Mouse (Mus musculus) spleen, embryonic (tissue): ENCODE measurements around the gene Reps2.

ENCODE experiments used
- CTCF ChIA-PET: fragments of 350-600 bp; sonication (Branson Sonifier 250); formaldehyde crosslinking; loops from one replicate; lab custom pipeline; 2022; lab: Charles Lee

Reps2 gene

GRCm38 (mm10) chrX:162643091-162643788 is at the start of gene Reps2:
Gene Reps2 (minus strand): TSS chrX:162643649.
- CTCF ChIA-PET = no interaction called here

DNA sequence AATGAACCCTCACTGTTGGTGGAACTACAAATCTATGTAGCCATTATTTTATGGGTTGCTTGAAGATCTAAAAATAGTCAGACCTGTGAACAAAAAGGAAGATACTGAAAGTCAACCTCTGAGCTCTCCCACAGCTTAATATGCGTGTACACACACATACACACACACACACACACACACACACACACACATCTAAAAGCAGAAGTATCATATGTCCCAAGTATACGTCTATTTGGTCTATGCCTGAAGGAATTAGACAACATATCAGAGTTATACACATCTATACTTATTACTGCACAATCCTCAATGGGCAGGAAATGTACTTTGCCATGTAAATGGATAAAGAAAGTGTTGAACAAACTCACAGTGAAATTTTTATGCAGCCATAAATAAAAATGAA is 47.8 kb upstream of the Reps2 start:
- CTCF ChIA-PET = no interaction called here

DNA sequence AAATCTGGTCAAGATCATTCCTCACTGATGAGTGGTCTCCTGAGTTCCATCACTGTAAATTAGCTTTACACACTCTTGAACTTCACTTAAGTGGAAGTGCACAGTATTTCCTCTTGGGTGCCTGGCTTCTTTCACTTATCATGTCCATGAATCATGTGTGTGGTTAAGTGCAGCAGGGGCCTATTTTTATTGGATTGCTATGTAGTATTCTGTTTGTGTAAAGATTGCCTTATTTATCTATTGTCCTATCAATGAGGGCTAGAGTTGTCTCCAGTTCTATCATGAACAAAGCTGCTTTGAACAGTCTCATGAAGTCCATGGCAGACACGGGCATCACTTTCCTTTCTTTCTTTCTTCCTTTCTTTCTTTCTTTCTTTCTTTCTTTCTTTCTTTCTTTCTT is 41.9 kb upstream of the Reps2 start:
- CTCF ChIA-PET = no interaction called here

DNA sequence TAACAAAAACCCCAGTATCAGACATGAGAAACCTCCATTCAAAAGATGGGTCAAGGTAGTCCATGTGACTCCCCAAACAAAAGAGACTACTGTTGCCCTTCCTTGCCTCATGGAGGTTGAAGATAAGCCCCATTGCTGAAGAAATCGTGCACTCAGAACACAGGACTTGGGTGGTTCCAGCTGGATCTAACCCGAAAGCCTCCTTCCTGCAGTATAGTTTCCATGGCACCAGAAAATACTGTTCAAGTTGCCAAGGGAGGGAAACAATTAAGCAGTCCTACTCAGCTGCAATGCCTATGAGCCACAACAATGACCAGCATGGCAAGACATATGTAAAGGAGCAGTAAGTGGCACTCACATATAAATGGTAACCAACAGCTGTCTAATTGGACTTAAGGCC is 36.1 kb upstream of the Reps2 start:
- CTCF ChIA-PET = no interaction called here

- CTCF ChIA-PET = no interaction called here
Observed at GRCm38 (mm10) chrX:162678820-162679219, 35.4 kb upstream of the Reps2 start.

DNA sequence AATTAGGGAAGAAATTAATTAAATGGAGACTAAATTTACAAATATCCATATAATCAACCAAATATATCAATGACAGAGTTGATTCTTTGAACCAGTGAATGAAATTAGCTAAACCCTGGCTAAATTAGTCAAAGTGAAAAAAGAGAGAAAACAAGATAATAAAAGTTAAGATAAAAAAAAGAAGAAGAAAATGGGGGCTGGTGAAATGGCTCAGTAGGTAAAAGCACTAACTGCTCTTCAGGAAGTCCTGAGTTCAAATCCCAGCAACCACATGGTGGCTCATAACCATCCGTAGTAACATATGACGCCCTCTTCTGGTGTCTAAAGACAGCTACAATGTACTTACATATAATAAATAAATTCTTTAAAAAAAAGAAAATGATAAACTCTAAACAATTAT is 22.7 kb upstream of the Reps2 start:
- CTCF ChIA-PET = no interaction called here

GRCm38 (mm10) chrX:162660182-162660581 is 16.7 kb upstream of the Reps2 start:
- CTCF ChIA-PET = no interaction called here

GRCm38 (mm10) chrX:162653518-162653917 is 10.1 kb upstream of the Reps2 start:
- CTCF ChIA-PET = no interaction called here

- CTCF ChIA-PET = no interaction called here
Observed at GRCm38 (mm10) chrX:162652445-162652844, 9.0 kb upstream of the Reps2 start.

DNA sequence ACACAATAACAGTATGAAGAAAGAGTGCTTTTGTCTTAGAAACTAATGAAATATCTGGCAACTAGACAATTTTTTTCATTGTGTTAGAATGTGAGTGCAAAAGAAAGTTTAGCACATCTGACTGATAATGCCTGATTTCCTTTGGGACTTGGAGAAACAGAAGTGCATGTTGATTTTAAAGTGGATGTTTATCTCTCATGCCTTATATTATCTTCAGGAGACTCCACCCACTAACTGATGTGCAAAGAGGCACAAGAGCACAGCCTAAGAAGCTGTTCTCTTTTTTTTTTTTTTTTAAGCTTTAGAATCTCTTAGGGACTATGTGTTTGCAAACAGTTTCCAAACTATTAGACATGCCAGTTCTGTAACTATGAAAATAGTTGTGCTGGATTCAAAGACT is 7.7 kb upstream of the Reps2 start:
- CTCF ChIA-PET = no interaction called here

DNA sequence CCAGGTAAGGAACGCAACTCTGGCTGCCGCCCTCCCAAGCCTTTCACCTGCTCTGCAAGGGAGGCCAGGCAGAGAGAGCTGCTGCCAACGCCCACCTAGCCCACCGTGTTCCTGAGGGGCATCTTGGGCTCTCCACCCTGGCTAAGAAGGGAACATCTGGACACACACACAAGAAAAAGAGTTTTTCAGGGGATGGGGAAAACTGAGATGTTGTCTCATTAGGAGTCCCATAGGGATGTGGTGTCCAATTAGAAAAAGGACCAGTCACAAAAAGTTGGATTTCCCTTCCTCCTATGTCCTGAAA is 292 bp upstream of the Reps2 start:
- CTCF ChIA-PET = no interaction called here

DNA sequence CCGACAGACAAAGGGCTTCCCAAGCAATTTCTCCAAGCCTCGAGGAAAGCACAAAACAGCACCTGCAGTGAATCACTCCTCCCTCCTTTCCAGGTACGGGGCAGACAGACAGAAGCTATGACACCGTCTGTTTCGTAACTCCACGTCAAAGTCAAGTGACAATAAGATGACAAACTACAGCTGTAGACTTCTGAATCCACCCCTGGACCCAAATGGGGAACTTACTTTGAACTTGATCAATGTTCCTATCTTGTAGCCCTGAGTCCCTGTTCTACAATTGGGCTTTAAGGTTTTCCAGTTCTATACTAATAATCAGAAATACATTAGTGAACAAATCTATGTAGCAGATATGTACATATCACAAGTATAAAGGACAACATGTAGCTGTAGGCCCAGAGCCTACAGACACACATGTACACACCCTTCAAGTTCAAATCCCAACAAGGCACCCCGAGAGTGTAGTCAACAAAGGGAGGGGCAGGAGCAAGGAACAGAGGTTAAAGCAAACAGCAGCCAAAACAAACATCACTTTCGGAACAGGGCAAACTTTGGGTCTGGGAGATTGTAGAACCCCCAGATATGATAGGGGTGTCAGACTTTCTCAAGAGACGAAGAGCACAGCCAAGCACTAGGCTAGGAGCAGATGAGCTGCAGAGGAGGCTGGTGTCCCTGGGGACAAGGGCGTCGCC is 903 bp downstream of the Reps2 start:
- CTCF ChIA-PET = no interaction called here

DNA sequence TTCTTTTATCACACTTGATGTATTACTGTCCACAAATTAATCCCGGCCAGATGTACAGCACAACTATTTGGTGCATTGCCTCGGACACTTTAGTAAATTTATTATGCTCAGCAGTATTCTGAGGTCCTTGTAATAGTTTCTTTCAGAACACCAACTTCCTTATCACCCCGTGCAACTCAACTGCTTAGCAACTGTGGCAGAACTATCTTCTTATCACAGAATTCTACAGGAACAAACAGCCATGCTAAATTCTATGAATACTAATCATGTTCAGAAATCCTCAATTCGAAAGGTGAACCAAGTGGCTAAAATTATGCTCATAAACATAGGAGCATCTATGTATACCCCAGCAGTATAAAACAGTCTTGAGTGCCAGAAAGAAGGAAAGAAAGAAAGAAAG is 1.7 kb downstream of the Reps2 start:
- CTCF ChIA-PET = no interaction called here

DNA sequence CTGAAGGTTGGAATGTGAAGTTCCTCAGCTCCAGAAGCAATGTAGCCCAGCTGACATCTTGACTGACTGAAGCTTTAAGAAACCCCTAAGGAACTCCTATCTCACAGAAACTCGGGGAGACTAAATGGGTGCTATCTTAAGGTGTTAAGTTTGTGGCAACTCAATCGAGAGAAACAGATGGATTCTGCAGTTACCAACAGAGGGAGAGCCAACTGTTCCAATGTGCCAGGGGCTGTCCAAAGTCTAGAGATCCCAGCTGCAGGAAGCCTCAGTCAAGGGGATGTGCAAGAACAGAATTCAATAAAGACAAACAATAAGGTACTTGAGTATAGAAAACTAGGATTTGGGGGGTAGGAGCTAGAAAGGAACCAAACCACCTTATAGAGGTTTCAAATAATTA is 8.3 kb downstream of the Reps2 start:
- CTCF ChIA-PET = no interaction called here

- CTCF ChIA-PET = no interaction called here
Observed at GRCm38 (mm10) chrX:162622091-162622437, 21.4 kb downstream of the Reps2 start.

- CTCF ChIA-PET = no interaction called here
Observed at GRCm38 (mm10) chrX:162621194-162622090, 22.0 kb downstream of the Reps2 start.

GRCm38 (mm10) chrX:162619705-162620104 is 23.7 kb downstream of the Reps2 start:
- CTCF ChIA-PET = no interaction called here

DNA sequence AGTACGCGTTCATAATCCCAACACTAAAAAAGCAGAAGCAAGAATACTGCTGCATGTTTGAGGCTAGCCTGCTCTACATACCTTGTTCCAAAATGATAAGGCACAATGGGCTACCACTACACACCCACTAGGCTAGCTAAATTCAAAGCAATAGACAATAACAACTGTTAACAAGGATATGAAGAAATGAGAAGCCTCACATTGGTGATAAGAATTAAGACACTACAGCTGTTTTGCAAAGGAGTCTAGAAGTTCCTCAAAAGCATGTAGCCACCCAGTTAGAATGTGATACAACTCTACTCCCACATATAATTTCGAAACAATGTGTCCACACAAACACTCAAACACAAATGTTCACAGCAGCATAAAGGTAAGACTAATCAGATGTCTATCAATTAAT is 24.9 kb downstream of the Reps2 start:
- CTCF ChIA-PET = no interaction called here

GRCm38 (mm10) chrX:162606113-162606512 is 37.3 kb downstream of the Reps2 start:
- CTCF ChIA-PET = no interaction called here

DNA sequence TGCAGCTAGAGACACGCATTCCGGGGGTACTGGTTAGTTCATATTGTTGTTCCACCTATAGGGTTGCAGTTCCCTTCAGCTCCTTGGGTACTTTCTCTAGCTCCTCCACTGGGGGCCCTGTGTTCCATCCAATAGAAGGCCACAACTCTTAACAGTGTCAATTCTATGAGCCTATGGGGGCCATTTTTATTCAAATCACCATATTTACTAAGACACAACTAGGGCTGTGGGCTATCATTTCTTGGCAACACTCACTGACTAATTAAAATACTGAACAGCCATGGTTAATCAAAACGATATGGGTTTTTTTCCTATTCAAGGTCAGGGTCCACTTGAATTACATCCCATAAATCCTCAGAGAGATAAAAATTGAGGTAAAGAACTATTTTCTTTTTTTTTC is 43.8 kb downstream of the Reps2 start:
- CTCF ChIA-PET = no interaction called here

DNA sequence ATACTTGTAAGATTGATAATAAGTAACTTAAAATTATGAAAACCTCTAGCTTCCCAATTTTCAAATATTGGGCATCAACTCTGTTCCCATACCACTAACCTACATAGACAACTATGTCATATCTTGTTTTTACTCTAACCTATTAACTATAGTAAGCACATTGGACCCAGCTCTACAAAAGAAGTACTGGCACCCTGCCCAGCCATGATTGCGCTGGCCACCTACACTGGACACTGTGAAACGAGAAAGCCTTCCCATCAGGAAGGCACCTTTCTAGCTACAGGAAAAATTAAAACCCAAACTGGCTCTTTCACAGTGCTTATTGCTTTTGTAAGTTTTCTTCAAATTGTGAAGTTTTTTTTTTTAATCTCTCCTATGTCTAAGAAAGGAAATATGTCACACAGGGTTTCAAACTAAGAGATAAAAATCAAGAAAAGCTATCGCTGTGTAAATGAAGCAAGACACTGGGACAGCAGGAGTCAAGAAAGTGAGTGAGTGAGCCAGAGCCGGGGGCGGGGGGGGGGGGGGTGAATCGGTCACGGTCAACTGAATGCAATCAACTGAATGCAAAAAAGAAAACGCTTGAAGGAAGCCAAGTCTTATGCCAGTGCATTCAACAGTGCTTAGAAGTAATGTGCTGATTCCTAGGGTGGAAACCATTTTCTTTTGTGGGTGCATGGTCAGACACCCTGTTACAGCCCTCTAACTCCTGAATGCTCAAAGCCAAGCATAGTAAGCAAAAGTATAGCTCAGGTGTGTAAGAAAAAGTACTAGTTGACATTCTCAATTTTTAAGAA is 52.2 kb downstream of the Reps2 start:
- CTCF ChIA-PET = no interaction called here

- CTCF ChIA-PET = no interaction called here
Observed at GRCm38 (mm10) chrX:162590145-162590790, 53.2 kb downstream of the Reps2 start.
